Mouse (Mus musculus) heart, postnatal 0 days (tissue): ENCODE results near the gene Snx29. TPM values are rescaled to one million over a fixed set of nuclear protein-coding genes. Genes with fewer than 3 reads are reported as not detected.

Source experiments
- ATAC-seq: fragments of 200-750 bp; cut with Nextera tagmentation; 2 replicates; pipeline ENCODE4 v1.8.0; 2017; ENCODE audit warnings: low read depth, moderate number of reproducible peaks, moderate library complexity; ENCODE audit not compliant: insufficient read depth
- DNase-seq: peaks from one replicate; pipeline ENCODE4 v3.0.0-alpha.2; 2016; ENCODE audit warnings: low spot score
- H3K27ac ChIP-seq: fragments of 300-500 bp; sonication (generic); 2 replicates; pipeline ENCODE4 v1.5.1; 2014; ENCODE audit warnings: low read depth, mild to moderate bottlenecking
- H3K27me3 ChIP-seq: fragments of 300-500 bp; sonication (generic); 2 replicates; pipeline ENCODE4 v1.6.1; 2014; ENCODE audit warnings: low read length, mixed read lengths; ENCODE audit not compliant: control insufficient read depth, insufficient read depth
- H3K36me3 ChIP-seq: fragments of 300-500 bp; sonication (generic); replicated peaks from 2 replicates; pipeline ENCODE4 v1.6.1; 2014; ENCODE audit warnings: low read length, mixed read lengths; ENCODE audit not compliant: control insufficient read depth, insufficient read depth
- H3K4me1 ChIP-seq: fragments of 300-500 bp; sonication (generic); 2 replicates; pipeline ENCODE4 v1.6.1; 2014; ENCODE audit warnings: antibody characterized with exemption; ENCODE audit not compliant: control insufficient read depth, insufficient read depth
- H3K4me2 ChIP-seq: fragments of 300-500 bp; sonication (generic); 2 replicates; pipeline ENCODE4 v1.6.1; 2014; ENCODE audit warnings: low read depth, mild to moderate bottlenecking, low read length, moderate library complexity
- H3K4me3 ChIP-seq: fragments of 300-500 bp; sonication (generic); 2 replicates; pipeline ENCODE4 v1.5.1; 2014; ENCODE audit warnings: low read depth, low read length
- H3K9ac ChIP-seq: fragments of 300-500 bp; sonication (generic); replicated peaks from 2 replicates; pipeline ENCODE4 v1.6.1; 2014; ENCODE audit warnings: low read depth, low read length, mixed read lengths
- H3K9me3 ChIP-seq: fragments of 300-500 bp; sonication (generic); replicated peaks from 2 replicates; pipeline ENCODE4 v1.6.1; 2016; ENCODE audit warnings: low read length; ENCODE audit not compliant: control insufficient read depth
- CTCF ChIP-seq: IDR thresholded peaks from 2 replicates; pipeline ENCODE4 v1.5.1; 2016; ENCODE audit warnings: antibody characterized with exemption, control low read depth, low read depth
- EP300 ChIP-seq: IDR thresholded peaks from 2 replicates; pipeline ENCODE4 v1.6.1; 2016; ENCODE audit warnings: antibody characterized with exemption, low read depth
- WGBS: fragments of 180-500 bp; shearing (Covaris S2); extraction: QIAGEN DNeasy Blood & Tissue Kit; methylation state at CpG from one replicate; pipeline ENCODE4 v1.1.7; 2014; 5-methylcytosine and 5-hydroxymethylcytosine counted together
- polyA plus RNA-seq: library from polyadenylated mRNA; unstranded; fragments of >200 nt; fragmentation: Nextera tagmentation; extraction: Ambion mirVana; gene quantifications from 2 replicates; pipeline ENCODE4 v1.2.1, GENCODE M21; 2015
- total RNA-seq: library from RNA; depleted of rRNA; stranded (reverse); fragments of >200 nt; gene quantifications from 2 replicates; pipeline ENCODE4 v1.2.3, GENCODE M21; 2014; ENCODE audit warnings: low replicate concordance

The Snx29 gene
- total and polyA plus RNA-seq, 2 experiments from 2014 or later = 3.1 to 3.9 TPM

DNA sequence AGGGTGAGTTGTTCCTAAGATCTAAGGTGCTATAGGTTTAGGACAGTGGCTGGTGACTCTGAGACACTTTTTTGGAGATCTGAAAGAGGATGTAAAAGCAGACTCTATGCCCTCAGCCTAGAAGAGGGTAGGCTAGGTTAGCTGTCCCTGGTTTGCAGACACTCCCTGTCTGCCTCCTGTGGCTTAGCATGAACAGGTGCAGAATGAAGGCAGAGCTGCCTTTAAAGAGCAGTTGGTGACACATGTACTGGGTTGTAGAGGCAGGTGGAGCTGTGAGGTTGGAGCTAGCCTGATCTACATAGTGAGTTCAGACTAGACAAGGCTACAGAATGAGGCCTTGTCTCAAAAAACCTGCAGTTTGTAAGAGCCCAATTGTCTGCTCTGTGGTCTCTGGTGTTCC is 427.9 kb downstream of the Snx29 start:
- no peaks in the 10 kb centered on the region for H3K9me3 ChIP-seq
- no peaks in the 10 kb centered on the region for H3K27me3 ChIP-seq
- DNase-seq = no peak
- H3K4me2 ChIP-seq = no peak overlapping the region
- H3K9ac ChIP-seq = no peak overlapping the region
- no peak overlapping the region for H3K4me3 ChIP-seq
- TF ChIP-seq CTCF (no peak), EP300 (no peak)
- no peaks in the 10 kb centered on the region for H3K36me3 ChIP-seq
- H3K4me1 ChIP-seq = no peaks in the 10 kb centered on the region
- no peak for ATAC-seq
- no peak overlapping the region for H3K27ac ChIP-seq

DNA sequence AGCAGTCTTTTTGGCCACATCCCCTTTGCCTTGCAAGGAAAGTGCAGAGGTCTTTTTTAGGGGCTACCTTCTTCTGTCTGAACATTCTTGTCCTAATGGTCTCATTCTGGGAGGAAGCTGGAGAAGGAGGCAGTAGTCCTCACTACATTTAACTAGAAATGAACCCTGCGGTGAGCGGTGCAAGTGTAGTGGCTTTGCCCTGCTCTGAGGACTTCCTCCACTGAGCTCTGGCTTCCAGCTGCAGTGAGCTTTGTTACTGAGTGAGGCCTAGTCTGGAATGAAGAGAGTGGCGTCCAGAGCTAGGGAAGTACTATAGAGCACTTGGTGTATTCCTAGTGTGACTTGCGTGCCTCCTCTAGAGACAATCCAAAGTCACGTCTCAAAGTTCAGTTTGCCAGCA is 429.8 kb downstream of the Snx29 start:
- H3K4me3 ChIP-seq = no peak overlapping the region
- ATAC-seq (no peak), DNase-seq (no peak)
- WGBS = 91% methylated on average over 5 of the region's 5 CpGs
- H3K27me3 ChIP-seq = no peaks in the 10 kb centered on the region
- no peaks in the 10 kb centered on the region for H3K4me1 ChIP-seq
- H3K27ac ChIP-seq = no peak overlapping the region
- no peaks in the 10 kb centered on the region for H3K36me3 ChIP-seq
- H3K9ac ChIP-seq = no peak overlapping the region
- H3K4me2 ChIP-seq = no peak overlapping the region
- TF ChIP-seq EP300 = no peak
- H3K9me3 ChIP-seq = no peaks in the 10 kb centered on the region

DNA sequence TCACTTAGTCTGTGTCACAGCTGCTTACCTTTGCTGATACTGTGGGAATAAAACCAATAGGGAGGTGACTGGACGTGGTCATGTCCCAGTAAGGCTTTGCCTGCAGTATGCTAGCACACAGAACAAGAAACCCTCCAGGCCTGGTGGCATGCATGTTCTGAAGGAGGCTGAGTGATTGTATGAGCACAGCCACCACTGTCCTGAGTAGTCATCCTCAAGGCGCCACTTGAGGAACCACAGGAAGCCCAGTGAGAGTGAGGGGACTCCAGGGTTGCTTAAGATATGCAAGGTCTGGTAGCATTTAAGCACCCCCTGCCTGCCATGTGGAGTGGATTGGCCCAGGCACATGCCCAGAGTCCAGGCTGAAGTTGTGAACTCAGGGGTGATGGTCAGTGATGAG is 430.8 kb downstream of the Snx29 start:
- H3K9me3 ChIP-seq = no peaks in the 10 kb centered on the region
- no peak for ATAC-seq
- H3K4me2 ChIP-seq = no peak overlapping the region
- H3K9ac ChIP-seq = no peak overlapping the region
- no peaks in the 10 kb centered on the region for H3K27me3 ChIP-seq
- no peak overlapping the region for H3K4me3 ChIP-seq
- DNase-seq = no peak
- no peak overlapping the region for H3K27ac ChIP-seq
- WGBS = 62% methylated on average over 2 of the region's 2 CpGs
- no peak for TF ChIP-seq EP300
- TF ChIP-seq CTCF = no peak
- H3K36me3 ChIP-seq = no peaks in the 10 kb centered on the region
- H3K4me1 ChIP-seq = no peaks in the 10 kb centered on the region

DNA sequence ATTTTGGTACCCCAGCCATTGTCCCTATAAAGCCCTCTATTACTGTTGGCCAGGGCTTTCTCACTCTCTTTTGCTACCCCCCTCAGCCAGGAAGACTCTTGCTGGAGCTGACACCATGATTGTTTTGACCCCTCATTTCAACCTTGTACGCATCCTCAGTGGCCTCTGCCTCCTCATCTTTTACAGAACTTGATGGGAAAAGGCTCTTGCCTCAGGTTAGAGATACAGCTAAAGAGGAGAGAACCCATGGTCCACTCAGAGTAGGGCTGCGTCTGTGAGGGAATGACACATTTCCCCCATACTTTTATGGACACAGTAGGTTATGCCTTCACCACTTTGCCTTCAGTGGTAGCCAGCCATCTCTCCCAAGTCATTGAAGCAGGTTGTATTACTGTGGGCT is 431.4 kb downstream of the Snx29 start:
- TF ChIP-seq CTCF (no peak), EP300 (no peak)
- no peak overlapping the region for H3K4me2 ChIP-seq
- no peak overlapping the region for H3K9ac ChIP-seq
- no peak overlapping the region for H3K4me3 ChIP-seq
- no peak for ATAC-seq
- no peaks in the 10 kb centered on the region for H3K27me3 ChIP-seq
- no peaks in the 10 kb centered on the region for H3K4me1 ChIP-seq
- H3K36me3 ChIP-seq = no peaks in the 10 kb centered on the region
- no peak overlapping the region for H3K27ac ChIP-seq
- 82% methylated on average over 2 of the region's 2 CpGs for WGBS
- no peaks in the 10 kb centered on the region for H3K9me3 ChIP-seq
- DNase-seq = no peak

DNA sequence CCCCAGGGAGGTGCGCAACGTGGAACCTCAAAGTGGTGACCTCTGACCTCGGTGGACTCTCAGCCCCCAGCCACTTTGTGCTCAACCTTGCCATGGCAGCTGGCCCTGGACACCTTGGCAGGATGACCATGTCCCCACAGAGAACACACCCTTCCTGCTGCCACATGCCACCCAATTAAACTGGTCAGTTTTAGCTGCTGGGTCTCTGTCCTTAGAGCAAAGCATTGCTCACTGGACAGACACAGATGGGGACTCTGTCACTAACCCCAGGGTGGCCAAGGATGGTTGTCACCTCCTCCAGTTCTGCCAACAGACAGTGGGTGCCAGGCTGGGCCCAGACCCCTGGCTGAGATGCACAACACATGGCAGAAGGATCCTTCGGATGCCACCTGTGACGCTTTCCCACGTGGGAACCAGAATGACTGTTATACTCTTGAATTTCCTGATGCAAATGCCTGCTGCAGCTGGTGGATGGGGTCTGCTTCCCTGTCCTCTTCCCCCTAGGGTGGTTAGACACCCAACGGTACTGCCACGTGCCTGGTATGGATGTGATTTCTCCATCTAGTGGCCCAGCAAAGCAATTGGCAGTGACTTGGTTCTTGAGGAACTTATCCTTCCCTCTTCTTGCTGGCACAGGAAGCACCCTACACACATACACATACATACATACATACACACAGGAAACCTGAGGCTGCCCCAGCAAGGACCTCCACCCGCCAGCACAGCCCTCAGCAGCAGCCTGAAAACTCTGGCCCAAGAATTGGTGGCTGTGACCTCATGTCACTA is 432.8 kb downstream of the Snx29 start:
- Histone ChIP-seq H3K4me3 (no peak overlapping the region), H3K4me1 (no peaks in the 10 kb centered on the region), H3K27ac (no peak overlapping the region), H3K4me2 (no peak overlapping the region), H3K9ac (no peak overlapping the region), H3K36me3 (no peaks in the 10 kb centered on the region), H3K9me3 (no peaks in the 10 kb centered on the region), H3K27me3 (no peaks in the 10 kb centered on the region)
- ATAC-seq (no peak), DNase-seq (no peak)
- TF ChIP-seq EP300 (no peak), CTCF (no peak)
- WGBS = 80% methylated on average over 9 of the region's 9 CpGs

DNA sequence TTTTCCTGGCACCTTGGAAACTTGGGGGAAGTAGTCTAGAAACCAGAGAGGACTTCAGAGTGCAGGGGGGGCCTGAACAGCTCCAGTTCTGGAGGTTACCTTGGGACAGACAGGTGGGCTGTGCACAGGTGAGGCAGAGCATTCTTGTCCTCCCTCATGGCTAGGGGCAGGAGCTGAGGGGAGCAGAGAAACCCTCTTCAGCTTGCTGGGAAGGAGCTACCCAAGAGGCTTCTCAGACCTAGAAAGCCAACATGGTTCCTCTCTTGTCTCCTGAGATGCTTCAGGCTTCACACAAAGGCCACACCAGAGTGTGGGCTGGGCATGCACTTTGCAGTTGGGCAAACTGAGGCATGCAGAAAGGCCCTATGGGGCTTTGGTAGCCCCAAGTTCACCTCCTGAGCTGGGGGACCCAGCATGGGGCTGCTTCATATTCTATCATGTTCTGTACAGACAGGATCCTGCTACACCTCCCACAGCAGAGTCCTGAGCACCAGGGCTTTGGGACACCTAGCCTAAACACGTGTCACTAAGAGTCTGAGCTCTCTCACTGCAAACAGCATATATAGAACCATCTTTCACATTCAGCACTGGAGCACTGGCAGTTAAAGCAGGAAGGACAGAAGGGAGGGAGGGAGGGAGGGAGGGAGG is 434.0 kb downstream of the Snx29 start:
- H3K27me3 ChIP-seq = no peaks in the 10 kb centered on the region
- no peaks in the 10 kb centered on the region for H3K9me3 ChIP-seq
- no peak overlapping the region for H3K4me3 ChIP-seq
- no peak for DNase-seq
- H3K4me1 ChIP-seq = no peaks in the 10 kb centered on the region
- H3K9ac ChIP-seq = no peak overlapping the region
- H3K36me3 ChIP-seq = no peaks in the 10 kb centered on the region
- no peak overlapping the region for H3K4me2 ChIP-seq
- TF ChIP-seq EP300 (no peak), CTCF (no peak)
- no peak overlapping the region for H3K27ac ChIP-seq
- no peak for ATAC-seq
- 47% methylated on average over 1 of the region's 1 CpGs for WGBS
